Mouse (Mus musculus): ENCODE data around the gene Sap30l.

- TF ChIP-seq CTCF (IDR thresholded peaks at IDR 0.05; ENCODE audit: extremely low read depth, insufficient read depth, insufficient read length, insufficient replicate concordance) (no peak), POLR2A (IDR thresholded peaks at IDR 0.05; ENCODE audit: low read depth, low read length) (no peak)
These were observed 46.0 kb downstream of the Sap30l start for GRCm38 (mm10) chr11:57847396-57847795.
